28 mouse cellular contexts compared by ENCODE assay signal in the genomic region with DNA sequence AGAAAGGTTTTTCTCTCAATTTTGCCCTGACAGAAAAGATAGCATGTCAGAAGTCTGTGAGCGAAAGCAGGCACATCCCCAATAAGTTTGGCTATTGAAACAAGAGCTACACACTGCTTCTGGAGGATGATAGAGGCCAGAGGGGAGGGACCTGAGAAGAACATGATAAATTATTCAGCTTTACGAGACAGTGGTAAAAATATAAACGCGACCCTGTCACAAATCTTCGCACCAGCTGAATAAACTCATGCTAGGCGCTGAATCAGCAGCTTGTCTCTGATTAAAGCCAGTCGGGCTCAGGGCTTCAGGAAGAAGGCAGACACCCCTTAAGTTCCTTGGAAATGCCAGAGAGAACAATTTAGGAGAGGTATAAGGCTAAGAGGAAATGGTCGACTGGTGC.
A peak's percentile ranks its signal among the peaks of the same experiment; 100 is the strongest.
DNase-seq lines count a peak whose midpoint lies in the region; ATAC-seq and TF ChIP-seq lines count a peak whose summit lies in the region.
"Had no signal": no experiment of that assay in that cellular context is flagged by ENCODE, and none has a peak within 500 bp of the region (broad histone marks: within the 10 kb centered on the region; RNA-seq: fewer than 3 reads in every experiment).

No protein-coding gene starts in this region.

- no peak for TF ChIP-seq POLR2A in brain, embryonic 14.5 days (IDR thresholded peaks at IDR 0.05; ENCODE audit: borderline replicate concordance, extremely low read depth, insufficient read depth, insufficient read length, poor library complexity, severe bottlenecking)

- 29% methylated on average over 8 of the region's 8 CpGs for WGBS in embryonic facial prominence, embryonic 14.5 days
- 59% methylated on average over 8 of the region's 8 CpGs for whole genome bisulfite sequencing in liver, embryonic 12.5 days (ENCODE audit: insufficient replicate concordance)

- H3K36me3 ChIP-seq in embryonic facial prominence, embryonic 14.5 days (ENCODE audit: control insufficient read depth, insufficient read depth, low read length): no peaks in the 10 kb centered on the region
- H3K36me3 ChIP-seq in liver, embryonic 12.5 days: no peaks in the 10 kb centered on the region
- H3K36me3 ChIP-seq: embryonic facial prominence, embryonic 12.5 days; hindbrain, embryonic 10.5 days; midbrain, embryonic 12.5 days; neural tube, embryonic 12.5 days had no signal

- TF ChIP-seq CTCF in brain, embryonic 14.5 days (IDR thresholded peaks at IDR 0.05; ENCODE audit: borderline replicate concordance, extremely low read depth, insufficient read depth, insufficient read length): no peak

- H3K9ac ChIP-seq in embryonic facial prominence, embryonic 14.5 days (ENCODE audit: low read depth, low read length): no peak overlapping the region
- no peak overlapping the region for H3K9ac ChIP-seq in liver, embryonic 12.5 days
- H3K9ac ChIP-seq: embryonic facial prominence, embryonic 12.5 days; forebrain, embryonic 13.5 days; liver, postnatal 0 days; midbrain, embryonic 12.5 days; neural tube, embryonic 12.5 days had no signal

- no peak overlapping the region for H3K4me2 ChIP-seq in embryonic facial prominence, embryonic 14.5 days (ENCODE audit: low read depth, low read length)
- H3K4me2 ChIP-seq in liver, embryonic 12.5 days: no peak overlapping the region
- H3K4me2 ChIP-seq: embryonic facial prominence, embryonic 12.5 days; forebrain, embryonic 13.5 days; heart, embryonic 11.5 days; midbrain, embryonic 12.5 days; neural tube, embryonic 12.5 days had no signal

- H3K27me3 ChIP-seq in embryonic facial prominence, embryonic 14.5 days (replicated peaks; ENCODE audit: control insufficient read depth, insufficient read depth, low read length): no peaks in the 10 kb centered on the region
- no peaks in the 10 kb centered on the region for H3K27me3 ChIP-seq in liver, embryonic 12.5 days (replicated peaks)
- H3K27me3 ChIP-seq: embryonic facial prominence, embryonic 12.5 days; forebrain, embryonic 13.5 days; midbrain, embryonic 12.5 days; neural tube, embryonic 12.5 days had no signal

- no peak overlapping the region for H3K27ac ChIP-seq in embryonic facial prominence, embryonic 14.5 days (replicated peaks; ENCODE audit: low read depth, low read length)
- no peak overlapping the region for H3K27ac ChIP-seq in liver, embryonic 12.5 days
- H3K27ac ChIP-seq: embryonic facial prominence, embryonic 12.5 days; forebrain, embryonic 13.5 days; hindbrain, embryonic 10.5 days; hindbrain, postnatal 0 days; left cerebral cortex, adult 2 months; midbrain, embryonic 12.5 days; neural tube, embryonic 12.5 days had no signal

- H3K9me3 ChIP-seq in embryonic facial prominence, embryonic 14.5 days (ENCODE audit: control insufficient read depth, low read length): no peaks in the 10 kb centered on the region
- H3K9me3 ChIP-seq in liver, embryonic 12.5 days (replicated peaks): no peaks in the 10 kb centered on the region
- H3K9me3 ChIP-seq: embryonic facial prominence, embryonic 12.5 days; forebrain, embryonic 13.5 days; hindbrain, embryonic 10.5 days; midbrain, embryonic 12.5 days; neural tube, embryonic 12.5 days had no signal

- no peaks in the 10 kb centered on the region for H3K4me1 ChIP-seq in embryonic facial prominence, embryonic 14.5 days (ENCODE audit: control insufficient read depth, insufficient read depth, low read length)
- no peaks in the 10 kb centered on the region for H3K4me1 ChIP-seq in liver, embryonic 12.5 days
- H3K4me1 ChIP-seq: embryonic facial prominence, embryonic 12.5 days; forebrain, embryonic 13.5 days; hindbrain, embryonic 10.5 days; midbrain, embryonic 12.5 days had no signal

- H3K4me3 ChIP-seq in embryonic facial prominence, embryonic 14.5 days (ENCODE audit: low read depth, low read length): no peak overlapping the region
- no peak overlapping the region for H3K4me3 ChIP-seq in liver, embryonic 12.5 days
- H3K4me3 ChIP-seq: embryonic facial prominence, embryonic 12.5 days; erythroblast, embryonic 14.5 days; forebrain, embryonic 13.5 days; hindbrain, embryonic 10.5 days; left cerebral cortex, adult 2 months; midbrain, embryonic 12.5 days; neural tube, embryonic 12.5 days had no signal

- peak; percentile 51 for DNase-seq in kidney, postnatal 10 days
- DNase-seq in kidney, adult 18-20 months: no peak
- DNase-seq in brain, embryonic 14.5 days (ENCODE audit: low read depth): peak; percentile 5
- DNase-seq in embryo, embryonic 10 days (ENCODE audit: low spot score): peak; percentile 45
- DNase-seq in embryonic facial prominence, embryonic 14.5 days (ENCODE audit: low spot score): peak; percentile 40
- no peak for DNase-seq in frontal cortex, postnatal 10 days (ENCODE audit: low spot score in 2 of 2)
- DNase-seq in testis, postnatal 14 days (ENCODE audit: low spot score): no peak
- DNase-seq: adrenal gland, adult 8-10 months; cerebellum, adult 2 months; cerebellum, postnatal 25 days; layer of hippocampus, adult 9-11 months; left cerebral cortex, postnatal 4 days; liver, postnatal 0 days; lung, postnatal 10 days; retina, postnatal 1 day; right cerebral cortex, postnatal 25 days; spleen, adult 18-20 months had no signal

- ATAC-seq in embryonic facial prominence, embryonic 14.5 days (ENCODE audit: low read depth): no peak
- ATAC-seq in liver, embryonic 12.5 days: no peak
- ATAC-seq: activated CD4-positive, CD25-positive, alpha-beta regulatory T cell, adult 4 months; forebrain, embryonic 13.5 days; hindbrain, postnatal 0 days; liver, postnatal 0 days had no signal

Comparison
In these comparisons a context has a peak if more than half of its experiments do, and no peak if none do; other contexts are left out.
1. DNase-seq: peak in kidney, postnatal 10 days (single experiment), brain, embryonic 14.5 days (single experiment), embryo, embryonic 10 days (single experiment) and embryonic facial prominence, embryonic 14.5 days (single experiment); none in kidney, adult 18-20 months (single experiment), frontal cortex, postnatal 10 days (0 of 2) and testis, postnatal 14 days (single experiment).